Mouse (Mus musculus): Measurements from ENCODE around the gene Tmeff1. TPM values are rescaled to one million over a fixed set of nuclear protein-coding genes. Genes with fewer than 3 reads are reported as not detected.
A peak's percentile ranks its signal among the peaks of the same experiment; 100 is the strongest.

Tmeff1 gene
- total RNA-seq, 2 experiments from 2014 or later: 26.0 to 28.9 TPM

DNA sequence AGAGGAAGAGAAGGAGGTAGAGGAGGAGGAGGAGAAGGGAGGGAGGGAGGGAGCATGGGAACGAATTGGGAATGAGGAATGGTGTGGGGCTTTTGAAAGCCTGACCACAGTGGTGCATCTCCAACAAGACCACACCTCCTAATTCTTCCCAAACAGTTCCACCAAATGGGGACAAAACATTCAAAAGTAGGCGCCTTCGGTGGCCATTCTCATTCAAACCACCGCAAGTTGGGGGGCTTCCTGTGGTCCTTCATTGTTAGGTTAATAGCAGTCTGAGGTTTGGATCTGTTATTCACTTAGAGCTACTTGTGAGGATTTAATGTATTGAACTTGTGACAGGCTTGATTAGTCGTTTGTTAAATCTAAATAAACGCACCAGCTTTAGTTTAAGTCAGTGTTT is 40.0 kb downstream of the Tmeff1 start:
- no peak for DNase-seq

GRCm38 (mm10) chr4:48625836-48626235 is 40.9 kb downstream of the Tmeff1 start:
- DNase-seq: no peak

- no peak for DNase-seq
Measured at GRCm38 (mm10) chr4:48629445-48629844, 44.5 kb downstream of the Tmeff1 start.

DNA sequence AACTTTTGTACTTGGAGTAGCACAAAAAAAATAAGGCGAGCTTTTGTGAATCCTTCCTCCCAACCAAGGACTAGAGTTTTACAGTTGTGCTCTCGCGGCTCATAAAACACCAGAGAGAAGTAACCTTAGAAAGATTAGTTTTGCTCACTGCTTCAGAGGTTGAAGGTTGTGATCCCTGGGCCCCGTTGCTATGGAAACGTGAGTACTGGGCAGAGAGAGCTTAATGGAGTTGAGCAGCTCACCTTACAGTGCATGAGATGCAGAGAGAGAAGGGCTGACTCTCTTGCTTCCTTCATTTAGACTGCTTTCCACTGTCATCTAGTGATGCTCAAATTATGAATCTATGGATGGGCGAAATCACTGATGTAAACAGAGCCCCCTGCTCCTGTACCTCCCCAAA is 48.6 kb downstream of the Tmeff1 start:
- no peak for DNase-seq

DNA sequence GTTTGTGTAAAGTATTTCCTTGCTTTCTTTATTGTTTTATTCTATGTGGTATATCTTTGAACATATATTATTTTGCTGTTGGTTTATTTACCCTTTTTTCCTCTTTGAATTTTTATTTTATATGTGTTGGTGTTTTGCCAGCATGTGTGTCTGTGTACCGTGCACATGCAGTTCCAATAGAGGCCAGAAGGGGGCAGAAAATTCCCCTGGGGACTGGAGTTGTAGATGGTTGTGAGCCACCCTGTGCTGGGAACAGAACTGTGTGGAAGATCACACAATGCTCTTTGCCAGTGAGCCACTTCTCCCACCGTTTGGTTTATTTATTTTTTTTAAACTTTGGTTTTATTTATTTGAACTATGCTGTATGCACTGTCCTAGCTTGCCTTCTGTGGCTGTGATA is 49.1 kb downstream of the Tmeff1 start:
- DNase-seq: peak; percentile 23

DNA sequence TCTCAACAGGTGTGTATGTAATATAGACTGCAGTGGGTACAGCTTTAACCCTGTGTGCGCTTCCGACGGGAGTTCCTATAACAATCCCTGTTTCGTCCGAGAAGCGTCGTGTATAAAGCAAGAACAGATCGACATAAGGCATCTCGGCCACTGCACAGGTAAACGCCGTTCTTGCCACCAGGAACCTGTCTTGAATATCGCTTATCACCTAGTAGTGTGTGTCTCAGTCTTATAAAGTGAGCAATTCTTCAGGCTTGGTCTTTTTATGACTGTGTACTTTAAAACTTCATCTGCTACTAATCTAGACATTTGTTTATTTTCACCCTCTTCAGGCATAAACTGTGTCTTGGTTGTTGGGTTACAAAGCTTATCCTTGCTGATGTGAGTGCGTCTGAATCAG is 51.9 kb downstream of the Tmeff1 start:
- no peak for DNase-seq

GRCm38 (mm10) chr4:48638132-48638531 is 53.2 kb downstream of the Tmeff1 start:
- no peak for DNase-seq

DNA sequence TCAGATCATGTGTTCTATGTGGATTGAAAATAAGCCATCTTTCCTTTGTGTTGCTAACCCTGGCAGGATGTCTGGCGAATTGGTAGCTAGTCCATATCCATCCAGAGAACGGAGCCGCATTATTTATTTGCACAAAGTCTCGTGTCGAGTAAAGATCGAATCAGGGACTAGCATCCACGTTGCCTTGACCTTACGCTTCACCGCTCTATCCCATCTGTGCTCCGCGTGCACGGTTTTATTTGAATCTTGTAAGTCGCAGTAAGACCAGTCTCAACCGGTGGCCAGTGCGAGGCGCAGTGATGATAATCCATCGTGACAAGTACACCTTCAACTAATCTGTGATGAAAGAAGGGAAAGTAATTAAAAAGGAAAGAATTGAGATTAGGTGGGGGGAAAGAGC is 54.5 kb downstream of the Tmeff1 start:
- DNase-seq: no peak

GRCm38 (mm10) chr4:48643801-48644200 is 58.8 kb downstream of the Tmeff1 start:
- no peak for DNase-seq

DNA sequence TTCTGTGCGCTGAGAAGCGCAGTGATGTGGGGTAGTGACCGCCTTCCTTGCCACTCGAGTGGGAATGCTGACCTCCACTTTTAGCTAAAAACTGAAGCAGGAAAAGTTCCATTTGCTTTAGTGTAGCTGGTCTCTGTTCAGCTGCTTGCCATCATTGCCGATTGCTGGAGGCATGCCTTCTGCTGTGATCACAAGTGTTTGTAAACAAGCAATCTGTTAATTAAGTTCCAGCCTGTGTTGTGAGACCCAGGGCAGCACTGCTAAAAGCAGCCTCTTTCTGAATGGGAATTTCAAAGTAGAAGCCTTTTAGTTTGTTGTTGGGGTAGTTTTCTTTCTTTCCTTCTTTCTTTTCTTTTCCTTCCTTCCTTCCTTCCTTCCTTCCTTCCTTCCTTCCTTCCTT is 61.2 kb downstream of the Tmeff1 start:
- DNase-seq: no peak

- no peak for DNase-seq
Measured at GRCm38 (mm10) chr4:48650617-48651360, 65.8 kb downstream of the Tmeff1 start.

DNA sequence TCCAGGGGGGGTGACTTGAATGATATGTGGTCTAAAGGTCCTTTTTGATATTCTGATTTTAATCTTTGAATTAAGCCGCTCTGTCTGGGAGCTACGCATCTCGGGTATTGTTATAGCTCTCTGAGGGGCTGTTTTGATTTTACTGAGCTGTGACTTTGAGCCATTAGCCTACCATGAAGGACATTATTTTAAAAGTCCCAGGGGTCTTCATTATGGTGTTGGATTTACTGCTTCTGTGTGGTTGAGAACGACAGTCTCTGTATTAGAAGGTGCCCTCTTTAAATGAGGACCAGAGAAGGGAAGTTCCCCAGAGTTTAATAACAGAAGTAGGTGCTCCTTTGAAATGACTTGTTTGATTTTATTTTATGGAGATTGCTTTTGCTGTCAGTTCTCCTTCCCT is 69.1 kb downstream of the Tmeff1 start:
- DNase-seq: no peak

DNA sequence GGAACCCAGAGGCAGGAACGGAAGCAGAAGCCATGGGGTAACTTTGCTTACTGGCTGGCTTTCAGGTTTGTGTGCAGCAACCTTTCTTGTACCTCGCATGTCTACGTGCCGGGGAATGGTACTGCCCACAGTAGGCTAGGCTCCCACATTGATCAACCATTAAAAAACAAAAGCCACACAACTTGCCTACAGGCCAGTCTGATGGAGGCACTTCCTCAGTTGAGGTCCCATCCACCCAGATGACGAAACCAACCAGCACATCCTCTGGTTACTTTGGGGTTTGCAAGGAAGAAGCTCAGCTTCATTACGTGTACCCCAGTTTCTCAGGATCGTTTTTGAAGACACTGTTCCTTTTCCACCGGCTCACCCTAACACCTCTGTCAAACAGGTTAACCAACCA is 71.6 kb downstream of the Tmeff1 start:
- DNase-seq: no peak

DNA sequence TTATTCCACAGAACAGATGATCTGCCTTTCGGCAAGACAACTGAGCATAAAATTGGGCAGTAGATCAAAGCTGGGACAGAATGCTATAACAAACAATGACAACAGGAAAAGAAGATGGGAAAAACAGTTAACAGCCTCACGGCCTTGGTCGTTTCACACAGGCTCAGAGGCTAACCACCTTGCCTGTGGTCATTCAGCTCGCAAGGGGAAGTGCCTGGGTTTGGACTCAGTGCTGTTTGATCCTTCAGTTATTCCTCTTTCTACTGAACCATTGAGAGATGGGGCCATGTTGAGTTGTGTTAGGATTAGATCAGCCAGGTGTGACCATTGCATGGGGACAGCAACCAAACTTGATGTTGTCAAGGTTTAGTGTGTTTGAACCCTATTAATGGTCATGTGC is 75.2 kb downstream of the Tmeff1 start:
- no peak for DNase-seq

GRCm38 (mm10) chr4:48660619-48661575 is 75.9 kb downstream of the Tmeff1 start:
- no peak for DNase-seq

- DNase-seq: peak; percentile 75
Measured at GRCm38 (mm10) chr4:48663271-48663670, 78.3 kb downstream of the Tmeff1 start, which contains the start of gene Cavin4. Gene Cavin4, plus strand, starts transcription at chr4:48663514.

- no peak for DNase-seq
Measured at GRCm38 (mm10) chr4:48664021-48664420, 79.0 kb downstream of the Tmeff1 start.

GRCm38 (mm10) chr4:48667279-48667678 is 82.3 kb downstream of the Tmeff1 start:
- no peak for DNase-seq

- no peak for DNase-seq
Measured at GRCm38 (mm10) chr4:48672915-48673314, 87.9 kb downstream of the Tmeff1 start.

DNA sequence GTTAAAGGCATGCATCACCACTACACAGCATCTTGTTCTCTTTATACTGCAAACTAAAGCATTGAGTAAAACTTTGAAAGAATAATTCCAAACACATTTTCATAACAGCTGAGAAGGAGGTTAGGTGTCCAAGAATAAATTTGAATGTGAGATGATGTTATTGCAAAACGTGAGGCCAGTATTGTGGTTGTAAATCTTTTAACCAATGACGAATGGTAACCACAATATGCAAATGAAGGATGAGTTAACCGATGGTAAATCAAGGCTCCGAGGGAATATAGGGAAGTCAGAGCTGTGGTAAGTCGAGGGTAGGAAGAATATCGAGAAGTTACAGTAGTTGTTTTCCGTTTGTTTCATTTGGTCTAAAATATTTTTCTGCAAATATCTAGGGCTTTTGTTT is 89.4 kb downstream of the Tmeff1 start:
- DNase-seq: no peak

DNA sequence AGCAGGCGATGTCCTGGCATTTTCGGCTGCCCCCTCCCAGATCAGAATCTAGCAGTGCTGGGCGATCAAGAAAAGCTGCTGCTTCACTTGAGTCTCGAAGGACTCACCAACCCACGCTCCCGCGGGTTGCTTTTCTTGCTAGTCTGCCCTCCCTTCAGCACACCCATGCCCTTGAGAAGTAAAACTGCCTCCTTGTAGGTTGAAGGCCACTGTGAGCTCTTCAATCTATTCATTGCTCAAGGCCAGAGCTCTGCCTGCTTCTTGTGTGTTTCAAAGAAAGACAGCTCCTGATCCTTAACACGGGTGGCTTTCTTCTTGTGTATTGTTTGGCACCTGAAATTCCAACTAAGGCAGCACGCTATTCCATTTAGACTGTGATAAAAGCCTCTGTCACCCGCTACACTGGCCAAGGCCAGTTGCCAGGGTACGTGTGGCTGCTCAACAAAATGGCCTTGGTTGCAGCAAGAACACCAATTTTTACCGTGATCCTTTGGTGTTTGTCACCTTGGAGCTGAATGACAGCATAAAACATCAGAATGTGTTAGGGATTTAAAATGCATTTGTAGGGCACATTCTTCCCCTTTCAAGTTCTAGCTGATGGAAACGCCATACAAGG is 91.7 kb downstream of the Tmeff1 start:
- DNase-seq: no peak

- DNase-seq: no peak
Measured at GRCm38 (mm10) chr4:48677276-48677675, 92.3 kb downstream of the Tmeff1 start.

- DNase-seq: no peak
Measured at GRCm38 (mm10) chr4:48677812-48678211, 92.8 kb downstream of the Tmeff1 start.

All from heart, postnatal 4 days (tissue).